Mouse (Mus musculus) spleen, adult 12 weeks (tissue): ENCODE results near the gene Olfr857.
"Not testable (repeated sequence)": the region's sequence is repeated elsewhere in the genome, so short reads cannot be mapped to it uniquely, and the experiment has no call there.

Experiments used
- DNase-seq: peaks from one replicate; pipeline ENCODE4 v3.0.0; 2022; ENCODE audit warnings: low spot score

Gene Olfr857

GRCm38 (mm10) chr9:19709133-19709532 lies at the start of gene Olfr857:
Olfr857 (plus strand) TSS chr9:19709433.
- no peak for DNase-seq

GRCm38 (mm10) chr9:19690281-19690680 lies 19.0 kb upstream of the Olfr857 start:
- DNase-seq: no peak

DNA sequence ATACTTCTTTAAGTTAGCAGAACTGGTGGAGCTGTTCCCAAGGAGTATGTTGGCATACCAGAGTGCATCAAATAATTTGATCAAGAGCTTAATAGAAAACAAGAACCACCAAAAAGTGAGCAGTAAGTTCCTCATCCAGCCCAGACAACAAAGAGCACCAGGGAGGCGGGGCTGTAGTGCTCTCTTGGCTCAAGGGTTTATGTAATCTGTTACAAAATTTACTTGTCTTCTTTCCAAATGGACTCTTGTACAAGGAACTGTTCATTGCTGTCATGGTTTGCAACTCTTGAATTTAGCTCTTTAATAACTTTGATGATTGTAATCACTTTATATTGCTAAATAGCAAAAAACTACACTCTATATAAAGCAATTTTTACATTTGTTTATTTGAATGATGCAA lies 17.8 kb upstream of the Olfr857 start:
- no peak for DNase-seq

GRCm38 (mm10) chr9:19692430-19692829 lies 16.8 kb upstream of the Olfr857 start:
- no peak for DNase-seq

GRCm38 (mm10) chr9:19694285-19694684 lies 14.9 kb upstream of the Olfr857 start:
- DNase-seq: not testable (repeated sequence)

DNA sequence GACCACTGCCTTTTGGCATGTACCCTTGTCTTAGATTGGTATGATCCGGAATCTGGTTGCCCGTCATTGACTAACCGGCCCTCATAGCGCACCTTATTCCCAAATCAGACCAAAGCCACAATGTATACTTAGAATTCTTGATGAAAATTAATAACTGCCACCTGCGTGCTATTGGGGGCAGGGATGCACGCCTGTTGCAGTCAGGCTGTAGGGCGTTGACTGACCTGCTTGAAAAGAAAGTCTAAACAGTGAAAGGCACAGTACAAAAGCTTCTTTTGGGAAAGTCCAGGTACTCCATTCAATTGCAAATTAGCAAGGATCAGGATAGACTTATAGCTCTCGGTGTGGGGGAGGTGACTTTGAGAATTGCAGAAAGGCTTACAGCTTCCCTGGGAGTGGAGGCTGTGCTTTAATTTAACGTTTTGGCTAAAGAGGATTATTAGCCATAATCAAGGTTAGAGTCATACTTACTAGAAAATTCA lies 14.3 kb upstream of the Olfr857 start:
- DNase-seq: not testable (repeated sequence)

- not testable (repeated sequence) for DNase-seq
Measured at GRCm38 (mm10) chr9:19704546-19704945, 4.7 kb upstream of the Olfr857 start.
